Mouse (Mus musculus): ENCODE results near the gene BC035044. TPM values are rescaled to one million over a fixed set of nuclear protein-coding genes. Genes with fewer than 3 reads are reported as not detected.
"Not testable (repeated sequence)": the region's sequence is repeated elsewhere in the genome, so short reads cannot be mapped to it uniquely, and the experiment has no call there.

Gene BC035044
- total RNA-seq (2021): under 1 TPM; 0.14 to 0.54 TPM
- long read RNA-seq, experiment 1: 0 reads
- long read RNA-seq, experiment 2, partial matches to known transcripts: 0 of 1 reads
- long read RNA-seq, experiment 2, other reads (novel, unspliced or antisense): 1 of 1 reads

- DNase-seq: no peak
These were observed at the start of gene BC035044 for GRCm38 (mm10) chr6:128890948-128891355. Gene BC035044 (minus strand): TSS chr6:128891126.

DNA sequence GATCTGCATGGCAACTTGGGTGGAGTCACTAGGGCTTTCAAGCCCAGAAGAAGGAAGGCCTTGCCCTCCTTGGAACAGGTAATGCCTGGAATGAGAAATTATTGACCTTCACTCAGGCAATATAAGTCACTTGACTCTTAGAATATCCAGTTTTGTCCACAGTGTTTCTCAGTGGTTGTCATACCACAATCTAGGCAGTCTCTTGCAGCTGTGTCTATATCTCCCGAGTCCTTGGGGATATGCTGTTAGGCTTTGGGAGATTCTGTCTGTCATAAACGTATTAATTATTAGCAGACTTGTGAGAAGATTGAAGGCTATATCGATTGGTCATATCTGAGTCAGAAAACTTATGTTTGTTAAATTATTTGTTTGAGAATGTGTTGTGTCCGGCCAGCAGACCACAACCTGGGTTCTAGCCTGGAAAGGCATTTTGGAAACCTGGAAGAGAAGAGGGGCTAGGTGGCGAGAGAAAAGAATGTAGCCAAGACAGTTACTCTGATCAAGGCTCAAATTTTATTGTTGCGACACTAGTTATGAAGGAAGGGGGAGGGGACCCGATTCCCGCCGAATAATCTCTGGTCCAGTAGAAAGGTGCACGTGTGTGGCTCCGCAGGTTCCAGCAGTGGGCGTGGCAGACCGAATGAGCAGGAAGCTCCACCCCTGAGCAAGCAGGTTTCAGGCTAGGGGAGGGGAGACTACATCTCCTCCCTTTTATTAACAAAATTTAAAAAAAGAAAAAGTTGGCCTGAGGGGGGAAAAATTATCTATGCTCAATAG lies 45.2 kb upstream of the BC035044 start:
- DNase-seq: not testable (repeated sequence)

DNA sequence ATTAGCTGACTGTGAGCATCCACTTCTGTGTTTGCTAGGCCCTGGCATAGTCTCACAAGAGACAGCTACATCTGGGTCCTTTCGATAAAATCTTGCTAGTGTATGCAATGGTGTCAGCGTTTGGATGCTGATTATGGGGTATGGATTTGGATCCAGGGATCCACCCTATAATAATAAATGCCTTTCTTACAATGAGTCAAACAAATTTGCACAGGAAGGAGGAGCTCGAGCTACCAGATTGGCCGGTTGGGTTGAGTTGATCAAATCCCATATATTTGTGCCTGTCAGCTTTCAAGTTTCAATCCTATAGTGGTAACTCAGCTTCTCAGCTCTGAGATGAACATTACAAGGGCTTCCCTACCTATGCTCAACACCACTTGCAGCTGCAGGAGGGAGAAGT lies 43.2 kb upstream of the BC035044 start, which contains the start of gene Clec2g:
Gene Clec2g (plus strand): TSS at position 301 of the 400 bp plus-strand sequence.
- DNase-seq: not testable (repeated sequence)

DNA sequence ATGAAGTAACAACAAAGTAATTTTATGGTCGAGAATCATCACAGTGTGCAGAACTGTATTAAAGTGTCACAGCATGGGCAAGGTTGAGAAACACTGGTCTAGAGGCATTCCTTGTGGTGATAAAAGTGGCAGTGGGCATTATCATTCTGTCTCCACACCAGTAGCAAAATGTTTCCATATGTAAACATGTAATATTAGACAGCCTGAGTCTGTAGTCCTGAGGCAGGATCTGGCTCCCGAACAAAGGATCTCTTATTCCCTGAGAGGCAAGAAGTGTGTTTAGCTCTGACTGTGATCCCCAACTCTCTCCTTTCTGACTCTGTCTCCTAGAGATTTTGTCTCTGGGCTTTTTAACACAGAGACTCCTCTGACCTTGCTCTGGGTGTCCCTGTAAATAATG lies 42.1 kb upstream of the BC035044 start:
- no peak for DNase-seq

- DNase-seq: no peak
These were observed 26.4 kb upstream of the BC035044 start for GRCm38 (mm10) chr6:128917322-128917721.

DNA sequence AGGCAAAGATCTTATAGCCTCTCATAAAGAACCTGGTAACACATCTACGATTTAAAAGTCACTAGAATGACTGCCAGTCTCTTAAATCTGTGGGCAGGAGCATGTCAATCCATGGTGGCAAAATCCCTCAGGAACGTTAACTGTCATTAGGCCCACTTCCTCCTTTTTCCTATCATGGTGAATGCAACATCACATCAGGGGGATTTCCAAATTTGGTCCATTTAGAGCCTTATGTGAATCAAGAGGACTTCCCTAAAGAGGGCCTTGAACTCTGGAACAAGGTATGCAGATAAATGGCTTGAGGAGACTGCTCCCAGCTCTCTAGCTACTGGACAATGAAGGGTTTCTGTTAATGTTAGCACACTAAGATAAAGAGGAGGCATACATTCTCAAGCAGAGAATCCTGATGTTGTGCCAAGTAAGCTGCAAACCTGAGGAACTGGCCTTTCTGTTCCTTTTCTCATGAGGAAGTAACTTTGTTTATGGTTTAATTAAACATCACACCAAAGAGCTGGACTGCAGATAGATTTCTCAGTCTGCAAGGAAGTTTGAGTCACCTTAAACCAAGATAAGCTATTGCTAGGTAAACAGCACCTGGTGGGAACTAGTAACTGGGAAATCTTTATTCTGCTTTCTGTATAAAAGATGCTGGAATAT lies 22.8 kb upstream of the BC035044 start:
- DNase-seq: no peak

DNA sequence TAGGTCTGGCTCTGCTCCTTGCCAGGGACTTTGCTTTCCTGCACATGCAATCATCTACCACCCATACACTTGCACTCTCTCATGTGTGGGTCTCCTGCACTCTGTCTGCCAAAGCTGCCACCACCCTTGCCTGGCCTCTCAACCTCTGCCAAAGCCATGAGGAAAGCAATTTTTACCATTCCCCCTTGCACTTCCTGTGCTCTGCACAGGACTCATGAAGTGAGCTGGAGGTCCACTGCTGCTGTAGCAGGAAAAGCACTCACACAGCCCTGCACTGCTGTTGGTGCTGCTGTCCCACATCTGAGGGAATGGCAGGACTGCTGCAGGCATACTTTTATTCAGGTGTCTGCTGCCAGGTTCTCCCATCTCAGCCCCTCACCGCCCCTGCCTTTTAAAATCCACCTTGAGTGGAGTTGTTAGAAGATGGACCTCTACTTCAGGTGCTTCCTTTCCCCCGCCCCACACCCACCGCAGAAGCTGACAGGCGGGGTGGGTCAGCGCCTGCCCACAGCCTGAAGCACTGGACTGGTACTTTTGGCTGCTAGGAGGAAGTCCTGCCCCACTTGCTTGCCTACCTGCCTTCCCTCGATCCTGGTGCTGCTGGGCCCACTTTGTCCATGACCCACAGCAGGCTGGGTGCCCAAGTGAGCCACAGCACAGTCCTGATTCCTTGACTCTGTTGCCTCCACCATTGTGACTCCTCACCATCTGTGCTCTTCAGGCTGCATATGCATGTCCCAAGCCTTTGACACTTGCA lies 10.0 kb upstream of the BC035044 start:
- not testable (repeated sequence) for DNase-seq

GRCm38 (mm10) chr6:128900044-128900443 lies 9.1 kb upstream of the BC035044 start:
- DNase-seq: no peak

- DNase-seq: no peak
These were observed 4.6 kb upstream of the BC035044 start for GRCm38 (mm10) chr6:128895404-128896001.

DNA sequence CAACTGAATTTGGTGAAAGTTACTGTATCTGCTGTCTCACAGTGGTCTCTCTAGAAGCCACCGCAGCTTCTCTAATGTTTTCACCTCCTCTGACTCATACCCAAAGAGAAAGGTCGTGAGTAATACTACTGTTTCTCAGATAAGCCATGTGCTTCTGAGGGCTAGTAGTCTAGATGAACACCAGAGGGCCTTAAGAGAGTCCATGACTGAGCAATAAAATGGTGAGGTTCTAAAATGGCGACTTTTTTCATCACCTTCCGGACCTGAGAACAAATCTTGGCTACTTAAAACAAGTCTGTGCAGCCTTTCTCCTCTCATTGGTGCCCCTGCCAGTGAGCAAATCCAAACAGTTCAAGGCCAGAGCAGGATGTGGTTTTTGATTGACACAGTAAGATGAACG lies 2.1 kb downstream of the BC035044 start:
- no peak for DNase-seq

GRCm38 (mm10) chr6:128887091-128887790 lies 3.7 kb downstream of the BC035044 start, which contains the start of gene Clec2i:
Gene Clec2i (plus strand): TSS chr6:128887588.
- not testable (repeated sequence) for DNase-seq

DNA sequence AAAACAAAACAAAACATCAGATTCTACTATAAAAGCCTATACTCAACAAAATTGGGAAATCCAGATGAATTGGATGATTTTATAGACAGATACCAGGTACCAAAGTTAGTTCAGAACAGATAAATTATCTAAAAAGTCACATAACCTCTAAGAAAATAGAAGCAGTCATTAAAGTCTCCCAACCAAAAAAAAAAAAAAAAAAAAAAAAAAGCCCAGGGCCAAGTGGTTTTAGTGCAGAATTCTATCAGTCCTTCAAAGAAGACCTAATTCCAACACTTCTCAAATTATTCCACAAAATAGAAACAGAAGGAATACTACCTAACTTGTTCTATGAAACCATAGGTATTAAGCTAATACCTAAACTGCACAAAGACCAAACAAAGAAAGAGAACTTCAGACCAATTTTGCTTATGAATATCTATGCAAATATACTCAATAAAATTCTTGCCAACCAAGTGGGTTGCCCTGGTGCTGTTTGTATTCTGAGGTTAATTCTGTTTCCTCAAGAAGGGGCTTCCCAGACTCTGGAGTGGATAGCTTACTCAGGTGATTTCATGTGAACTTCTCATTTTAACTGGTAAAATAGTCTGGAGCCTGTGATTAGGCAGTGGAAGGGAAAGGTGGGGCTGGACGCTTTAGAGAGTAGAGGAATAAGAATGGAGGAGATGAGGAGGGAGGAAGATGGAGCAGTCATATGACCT lies 18.9 kb downstream of the BC035044 start:
- DNase-seq: no peak

DNA sequence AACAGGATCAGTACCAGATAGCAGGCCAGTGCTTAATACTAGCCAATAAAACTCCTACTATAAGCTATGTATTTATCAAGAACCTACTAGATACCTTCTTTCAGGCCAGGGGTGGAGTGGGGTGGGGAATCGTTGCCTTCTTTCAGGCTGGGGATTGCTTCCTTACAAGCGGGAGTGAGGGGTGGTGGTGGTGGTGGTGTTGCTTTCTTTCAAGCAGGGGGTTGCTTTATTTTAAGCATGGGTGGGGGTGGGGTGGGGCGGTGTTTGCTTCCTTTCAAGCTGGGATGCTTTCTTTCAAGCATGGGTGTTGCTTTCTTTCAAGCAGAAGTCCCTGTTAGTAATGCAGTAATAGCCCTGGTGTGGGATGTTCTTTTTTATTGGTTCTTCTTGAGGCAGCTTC lies 22.1 kb downstream of the BC035044 start:
- DNase-seq: no peak

GRCm38 (mm10) chr6:128857976-128858375 lies 33.0 kb downstream of the BC035044 start:
- DNase-seq: no peak

DNA sequence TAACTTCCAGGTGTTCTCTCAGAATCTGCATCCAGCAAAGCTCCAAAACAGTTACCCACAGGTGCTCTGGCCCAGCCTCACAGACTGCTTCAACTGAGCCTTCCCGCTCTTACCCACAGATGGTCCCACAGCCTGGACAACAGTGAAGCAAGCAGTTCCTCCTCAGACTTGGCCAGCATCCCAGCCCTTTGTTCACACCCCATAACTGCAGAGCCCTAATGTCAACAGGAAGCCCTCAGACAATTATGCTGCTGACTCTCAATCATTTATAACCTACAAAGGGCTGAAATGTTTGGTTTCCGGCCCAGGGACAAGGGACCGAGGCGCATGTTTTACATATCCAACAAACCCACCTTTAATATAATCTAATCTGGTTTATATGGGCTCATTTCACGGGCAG lies 34.7 kb downstream of the BC035044 start:
- peak; percentile 63 for DNase-seq

DNA sequence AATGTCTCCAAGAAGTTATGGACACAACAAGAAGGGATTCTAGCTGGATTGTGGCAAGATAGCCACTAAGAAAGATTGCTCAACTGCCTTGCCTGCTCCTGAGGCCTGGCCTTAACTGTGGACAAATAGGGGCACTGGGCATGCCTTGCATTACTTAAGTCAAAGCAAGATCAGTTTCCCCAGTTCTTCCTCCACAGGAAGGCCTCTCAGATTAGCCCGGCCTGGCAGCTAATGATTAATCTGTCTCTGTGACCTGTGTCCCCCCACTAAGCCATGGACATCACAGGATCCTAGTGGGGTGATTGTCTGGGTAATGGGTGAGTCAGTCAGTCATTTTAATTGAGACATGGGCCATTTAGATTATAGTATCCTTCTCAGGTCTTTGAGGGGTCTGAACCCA lies 35.4 kb downstream of the BC035044 start:
- no peak for DNase-seq

DNA sequence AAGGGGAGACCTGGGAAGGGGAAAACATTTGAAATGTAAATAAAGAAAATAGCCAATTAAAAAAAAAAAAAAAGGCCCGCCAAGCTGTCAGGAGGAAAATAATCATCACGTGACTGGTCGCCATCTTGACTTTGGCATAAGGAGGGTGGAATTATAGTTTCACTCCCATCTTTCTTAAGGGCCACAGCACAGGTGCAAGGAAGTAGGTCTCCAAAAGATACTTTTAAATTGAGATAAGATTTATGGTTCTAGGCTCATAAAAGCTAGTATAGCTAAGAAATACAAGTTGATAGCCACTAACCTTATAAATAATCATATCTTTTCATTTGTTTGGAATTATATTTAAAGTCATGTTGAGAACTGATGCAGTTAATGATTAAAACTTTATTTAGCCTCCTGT lies 36.0 kb downstream of the BC035044 start:
- DNase-seq: no peak

GRCm38 (mm10) chr6:128854024-128854820 lies 36.7 kb downstream of the BC035044 start:
- peak; percentile 65 for DNase-seq

GRCm38 (mm10) chr6:128852766-128853165 lies 38.2 kb downstream of the BC035044 start:
- no peak for DNase-seq

DNA sequence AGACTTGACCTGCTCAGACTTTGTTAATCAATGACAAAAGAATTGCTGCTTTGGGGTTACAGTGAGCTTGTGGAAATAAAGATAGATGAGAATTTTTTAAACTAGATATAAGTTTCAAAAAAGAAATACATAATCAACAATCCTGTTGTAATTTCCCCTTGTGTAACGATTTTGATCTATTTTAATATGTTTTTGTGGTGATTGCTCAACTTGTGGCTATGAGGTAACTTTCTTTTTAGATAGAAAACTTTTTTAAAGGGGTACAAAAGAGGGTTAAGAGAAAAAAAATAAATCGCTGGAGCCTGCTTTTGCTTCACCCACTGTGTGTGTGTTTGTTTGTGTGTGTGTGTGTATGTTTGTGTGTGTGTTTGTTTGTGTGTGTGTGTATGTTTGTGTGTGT lies 39.8 kb downstream of the BC035044 start:
- no peak for DNase-seq

All from gastrocnemius, postnatal 10 days (tissue).